Mouse (Mus musculus): ENCODE measurements around the gene Oxct1.

Gene Oxct1

DNA sequence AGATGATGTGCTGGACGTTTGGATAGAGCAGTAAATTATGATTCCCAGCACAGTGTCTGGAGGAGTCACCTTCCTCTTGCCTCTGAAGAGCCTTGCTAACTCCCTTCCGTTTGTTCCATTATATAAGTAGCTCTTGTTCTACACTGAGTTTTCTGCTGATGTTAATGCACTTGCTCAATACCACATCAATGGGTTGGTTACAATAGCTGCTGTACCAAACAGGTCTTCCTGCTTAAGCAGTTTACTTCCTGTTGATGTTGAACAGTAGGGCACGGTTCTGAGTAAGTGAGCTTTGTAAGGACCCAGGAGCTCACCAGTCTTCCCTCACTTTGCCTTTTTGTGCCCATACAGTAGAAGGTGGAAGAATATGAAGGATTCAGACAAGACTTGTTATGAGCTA lies 98.5 kb downstream of the Oxct1 start:
- DNase-seq (ENCODE audit: low spot score), result no peak

- no peak for DNase-seq (ENCODE audit: low spot score)
Observed at GRCm38 (mm10) chr15:4138524-4138923, 112.3 kb downstream of the Oxct1 start.

DNA sequence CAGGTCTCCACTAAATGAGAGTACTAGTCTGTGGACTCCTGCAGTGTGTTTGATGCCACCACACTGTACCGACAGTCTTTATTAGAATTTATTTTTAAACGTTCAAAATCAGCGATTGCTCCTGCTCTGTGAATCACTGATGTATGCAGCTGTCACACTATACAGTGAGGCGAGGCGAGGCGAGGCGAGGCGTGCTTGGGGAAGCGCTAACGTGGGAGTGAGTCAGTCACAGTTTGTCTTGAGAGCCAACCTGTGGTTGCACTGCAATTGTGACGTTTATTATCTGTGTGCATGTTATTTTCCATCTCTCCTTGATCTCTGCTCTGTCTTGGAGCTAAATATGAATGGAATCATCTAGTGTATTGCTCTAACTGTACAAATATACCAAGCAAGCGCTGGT lies 113.3 kb downstream of the Oxct1 start:
- no peak for DNase-seq (ENCODE audit: low spot score)

GRCm38 (mm10) chr15:4145352-4145751 lies 119.2 kb downstream of the Oxct1 start:
- DNase-seq (ENCODE audit: low spot score), result no peak

DNA sequence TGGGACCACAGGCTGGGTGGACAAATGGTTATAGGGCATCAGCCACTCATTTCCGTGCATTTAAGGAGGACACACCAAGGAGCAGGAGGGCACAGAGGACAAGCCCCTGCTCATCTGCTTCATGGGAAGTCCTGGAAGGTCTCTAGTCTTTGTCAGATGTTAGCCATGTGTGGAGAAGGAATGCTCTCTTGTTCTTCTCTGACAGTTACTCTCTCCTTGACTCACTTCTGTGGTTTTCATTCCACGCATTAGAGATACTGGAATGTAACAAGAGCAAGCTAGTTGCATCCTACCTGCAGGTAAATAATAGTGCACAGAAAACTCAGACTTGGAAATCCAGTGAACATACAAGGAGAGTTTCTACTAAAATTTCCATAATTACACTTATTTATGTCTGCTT lies 121.5 kb downstream of the Oxct1 start:
- DNase-seq (ENCODE audit: low spot score), result no peak

- DNase-seq (ENCODE audit: low spot score), result no peak
Observed at GRCm38 (mm10) chr15:4148649-4149389, 122.6 kb downstream of the Oxct1 start.

- DNase-seq (ENCODE audit: low spot score), result no peak
Observed at GRCm38 (mm10) chr15:4154646-4155045, 128.5 kb downstream of the Oxct1 start.

- no peak for DNase-seq (ENCODE audit: low spot score)
Observed at GRCm38 (mm10) chr15:4167946-4168345, 141.8 kb downstream of the Oxct1 start.

GRCm38 (mm10) chr15:4171600-4171999 lies 145.4 kb downstream of the Oxct1 start:
- DNase-seq (ENCODE audit: low spot score), result no peak

DNA sequence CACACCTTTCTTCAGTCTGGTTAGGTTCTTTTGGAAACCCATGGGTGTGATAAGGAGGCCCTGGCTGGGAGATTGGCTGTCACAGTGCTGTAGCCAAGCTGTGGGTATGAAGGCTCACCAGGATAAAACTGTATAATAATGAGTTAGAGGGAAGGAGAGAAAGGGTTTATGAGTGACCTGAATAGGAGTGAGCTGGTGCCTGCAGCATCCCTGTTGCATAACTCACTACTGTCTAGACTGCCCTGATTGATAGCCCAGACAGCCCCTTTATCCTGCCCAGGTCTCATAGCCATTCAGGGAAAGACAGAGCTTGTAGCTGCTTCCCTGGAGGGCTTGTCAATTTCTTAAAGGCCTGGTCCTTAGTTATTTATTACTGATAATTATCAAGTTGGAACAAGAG lies 171.7 kb downstream of the Oxct1 start:
- no peak for DNase-seq (ENCODE audit: low spot score)
